Mouse (Mus musculus) large intestine, adult 2 months (tissue): ENCODE results near the gene Fam161b. TPM values are rescaled to one million over a fixed set of nuclear protein-coding genes. Genes with fewer than 3 reads are reported as not detected.
"Not testable (repeated sequence)": the region's sequence is repeated elsewhere in the genome, so short reads cannot be mapped to it uniquely, and the experiment has no call there.

ENCODE experiments used
- DNase-seq: peaks from one replicate; pipeline ENCODE4 v3.0.0-alpha.2; 2012; ENCODE audit warnings: low read depth, low spot score
- WGBS: fragments of 180-500 bp; shearing (Covaris S2); methylation state at CpG from one replicate; pipeline ENCODE4 v1.1.7; 2018; 5-methylcytosine and 5-hydroxymethylcytosine counted together
- polyA plus RNA-seq: library from polyadenylated mRNA; depleted of rRNA; stranded (reverse); fragments of >200 nt; gene quantifications from 2 replicates; pipeline ENCODE4 v1.2.3, GENCODE M21; 2012

Gene Fam161b
- polyA plus RNA-seq, 1 experiment = 0.64 TPM

GRCm38 (mm10) chr12:84384644-84385081 is 23.0 kb upstream of the Fam161b start:
- DNase-seq = peak; percentile 59

GRCm38 (mm10) chr12:84382369-84382768 is 20.7 kb upstream of the Fam161b start:
- WGBS = 95% methylated on average over 4 of the region's 4 CpGs
- no peak for DNase-seq

More at GRCm38 (mm10) chr12:84384644-84385081, 23.0 kb upstream of the Fam161b start:
- WGBS = 25% methylated on average over 5 of the region's 5 CpGs

- WGBS = 47% methylated on average over 6 of the region's 6 CpGs
- no peak for DNase-seq
Measured at GRCm38 (mm10) chr12:84373831-84374481, 12.3 kb upstream of the Fam161b start.

GRCm38 (mm10) chr12:84371647-84372046 is 10.0 kb upstream of the Fam161b start:
- DNase-seq = no peak

GRCm38 (mm10) chr12:84366971-84367370 is 5.3 kb upstream of the Fam161b start:
- WGBS = 62% methylated on average over 9 of the region's 9 CpGs
- DNase-seq = no peak

More at GRCm38 (mm10) chr12:84371647-84372046, 10.0 kb upstream of the Fam161b start:
- 93% methylated on average over 5 of the region's 5 CpGs for WGBS

GRCm38 (mm10) chr12:84365137-84365536 is 3.5 kb upstream of the Fam161b start:
- no peak for DNase-seq

GRCm38 (mm10) chr12:84364291-84364690 is 2.7 kb upstream of the Fam161b start:
- DNase-seq = no peak
- WGBS = 79% methylated on average over 9 of the region's 9 CpGs

More at GRCm38 (mm10) chr12:84365137-84365536, 3.5 kb upstream of the Fam161b start:
- 95% methylated on average over 6 of the region's 6 CpGs for WGBS

- DNase-seq = no peak
- 32% methylated on average over 2 of the region's 2 CpGs for WGBS
Measured at GRCm38 (mm10) chr12:84362872-84363271, 1.2 kb upstream of the Fam161b start.

- DNase-seq = not testable (repeated sequence)
- WGBS = 80% methylated on average over 2 of the region's 2 CpGs
Measured at GRCm38 (mm10) chr12:84358699-84359098, 2.9 kb downstream of the Fam161b start.

GRCm38 (mm10) chr12:84347192-84347591 is 14.4 kb downstream of the Fam161b start:
- WGBS = 49% methylated on average over 2 of the region's 2 CpGs
- DNase-seq = no peak

- WGBS = 85% methylated on average over 11 of the region's 11 CpGs
- DNase-seq = no peak
Measured at GRCm38 (mm10) chr12:84336963-84337625, 24.5 kb downstream of the Fam161b start.

- WGBS = 57% methylated on average over 4 of the region's 4 CpGs
- no peak for DNase-seq
Measured at GRCm38 (mm10) chr12:84327111-84327512, 34.5 kb downstream of the Fam161b start.

- under 1% methylated on average over 77 of the region's 77 CpGs for WGBS
- DNase-seq = peak; percentile 56
Measured at GRCm38 (mm10) chr12:84316721-84317621, 44.7 kb downstream of the Fam161b start, which contains the start of gene Zfp410. TSS of gene Zfp410 (plus strand) at chr12:84316852.

- no peak for DNase-seq
Measured at GRCm38 (mm10) chr12:84316006-84316405, 45.6 kb downstream of the Fam161b start.

GRCm38 (mm10) chr12:84311306-84311705 is 50.3 kb downstream of the Fam161b start:
- no peak for DNase-seq
- 67% methylated on average over 4 of the region's 5 CpGs for WGBS

More at GRCm38 (mm10) chr12:84316006-84316405, 45.6 kb downstream of the Fam161b start:
- 15% methylated on average over 7 of the region's 7 CpGs for WGBS

GRCm38 (mm10) chr12:84304554-84304953 is 57.1 kb downstream of the Fam161b start:
- no peak for DNase-seq
- WGBS = 82% methylated on average over 1 of the region's 1 CpGs

GRCm38 (mm10) chr12:84304101-84304500 is 57.5 kb downstream of the Fam161b start:
- WGBS = 37% methylated on average over 5 of the region's 5 CpGs
- no peak for DNase-seq

GRCm38 (mm10) chr12:84299265-84299664 is 62.4 kb downstream of the Fam161b start:
- 100% methylated on average over 2 of the region's 2 CpGs for WGBS
- DNase-seq = no peak

GRCm38 (mm10) chr12:84297851-84298250 is 63.8 kb downstream of the Fam161b start:
- no peak for DNase-seq
- WGBS = 83% methylated on average over 6 of the region's 6 CpGs
